Mouse (Mus musculus): ENCODE measurements around the gene Smndc1. TPM values are rescaled to one million over a fixed set of nuclear protein-coding genes. Genes with fewer than 3 reads are reported as not detected.

Gene Smndc1
- total RNA-seq (2023): 10 to 100 TPM; 71.6 to 76.0 TPM

GRCm38 (mm10) chr19:53390495-53391007 lies at the start of gene Smndc1:
Gene Smndc1 (minus strand): TSS chr19:53390578.

GRCm38 (mm10) chr19:53371666-53372065 lies 18.7 kb downstream of the Smndc1 start, which contains the start of gene Gm10197:
Gene Gm10197 (minus strand): TSS chr19:53371766.

Other genes starting within 250 kb of the Smndc1 start
- gene Mxi1, start 80.1 kb downstream of the Smndc1 start, total RNA-seq (2023): 10 to 100 TPM; 50.0 to 56.7 TPM
- gene Gm10197, start 18.8 kb downstream of the Smndc1 start, total RNA-seq (2023): not detected
- gene Dusp5, start 138.5 kb upstream of the Smndc1 start, total RNA-seq (2023): 100 to 1,000 TPM; 126 to 188 TPM
- gene Nutf2-ps1, start 198.5 kb upstream of the Smndc1 start, total RNA-seq (2023): 10 to 100 TPM; 13.4 to 43.3 TPM
- 10 to 100 TPM; 39.8 to 48.9 TPM for gene Smc3, start 209.8 kb upstream of the Smndc1 start, total RNA-seq (2023)

Data from monocyte, adult 59 days (primary cell).